Mouse (Mus musculus) testis, adult 2 months (tissue): ENCODE data around the gene Htr5b. TPM values are rescaled to one million over a fixed set of nuclear protein-coding genes. Genes with fewer than 3 reads are reported as not detected.

ENCODE experiments used
- H3K27ac ChIP-seq: fragments of 200-500 bp; 2 replicates; pipeline ENCODE4 v1.5.1; 2012; ENCODE audit warnings: low read depth, low read length; ENCODE audit not compliant: control insufficient read depth, insufficient read depth
- H3K27me3 ChIP-seq: fragments of 200-500 bp; 2 replicates; pipeline ENCODE4 v1.6.1; 2012; ENCODE audit warnings: mild to moderate bottlenecking, low read length, moderate library complexity; ENCODE audit not compliant: control insufficient read depth, insufficient read depth
- H3K36me3 ChIP-seq: fragments of 200-500 bp; 2 replicates; pipeline ENCODE4 v1.6.1; 2012; ENCODE audit warnings: mild to moderate bottlenecking, low read length; ENCODE audit not compliant: control insufficient read depth, insufficient read depth
- H3K4me1 ChIP-seq: fragments of 200-500 bp; 2 replicates; pipeline ENCODE4 v1.6.1; 2012; ENCODE audit warnings: low read length; ENCODE audit not compliant: control insufficient read depth, insufficient read depth
- H3K4me3 ChIP-seq: fragments of 200-500 bp; 2 replicates; pipeline ENCODE4 v1.5.1; 2012; ENCODE audit warnings: low read depth, mild to moderate bottlenecking, low read length, moderate library complexity, mixed read lengths; ENCODE audit not compliant: control insufficient read depth
- CTCF ChIP-seq: fragments of 200-500 bp; IDR thresholded peaks from 2 replicates; pipeline ENCODE4 v1.5.1; 2012; ENCODE audit warnings: low read depth, mild to moderate bottlenecking, inconsistent platforms, low read length, moderate library complexity; ENCODE audit not compliant: control insufficient read depth, insufficient read depth, insufficient replicate concordance
- POLR2A ChIP-seq: fragments of 200-500 bp; IDR thresholded peaks from 2 replicates; pipeline ENCODE4 v1.6.1; 2012; ENCODE audit warnings: low read depth, mild to moderate bottlenecking, inconsistent platforms, low read length, moderate library complexity; ENCODE audit not compliant: control insufficient read depth
- polyA plus RNA-seq: library from polyadenylated mRNA; depleted of rRNA; stranded (reverse); fragments of >200 nt; gene quantifications from 2 replicates; pipeline ENCODE4 v1.2.3, GENCODE M21; 2012

Htr5b gene
- polyA plus RNA-seq, 1 experiment, result 6.7 TPM

GRCm38 (mm10) chr1:121486803-121487202 is 41.5 kb downstream of the Htr5b start:
- no peaks in the 10 kb centered on the region; the same call in 1 of the 2 replicates for H3K36me3 ChIP-seq
- no peak overlapping the region for H3K27ac ChIP-seq
- peak overlapping the region; percentile 60 for H3K4me3 ChIP-seq
- no peaks in the 10 kb centered on the region for H3K4me1 ChIP-seq
- TF ChIP-seq POLR2A (peak; percentile 53; the same call in 1 of the 2 replicates), CTCF (no peak)
- H3K27me3 ChIP-seq, result no peaks in the 10 kb centered on the region

DNA sequence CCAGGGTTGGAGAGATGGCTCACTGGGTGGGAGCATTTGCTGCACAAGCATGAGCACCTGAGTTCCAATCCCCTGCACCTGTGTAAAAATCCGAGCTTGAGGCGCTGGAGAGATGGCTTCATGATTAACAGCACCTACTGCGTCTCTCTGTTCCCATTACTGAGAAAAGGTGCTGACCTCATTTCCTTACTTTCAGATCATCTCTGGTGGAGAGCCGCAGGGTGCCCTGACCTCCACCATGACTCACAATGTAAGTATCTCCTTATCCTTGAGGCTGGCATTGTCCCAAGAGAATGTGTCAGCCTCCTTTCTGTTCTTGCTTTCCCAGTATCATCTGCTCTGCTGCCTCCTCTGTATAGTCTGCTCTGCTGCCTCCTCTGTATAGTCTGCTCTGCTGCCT is 45.2 kb downstream of the Htr5b start:
- no peaks in the 10 kb centered on the region for H3K4me1 ChIP-seq
- no peak overlapping the region for H3K27ac ChIP-seq
- H3K36me3 ChIP-seq, result no peaks in the 10 kb centered on the region; the same call in 1 of the 2 replicates
- TF ChIP-seq CTCF (no peak), POLR2A (no peak)
- H3K27me3 ChIP-seq, result no peaks in the 10 kb centered on the region
- no peak overlapping the region for H3K4me3 ChIP-seq

GRCm38 (mm10) chr1:121479403-121479802 is 48.9 kb downstream of the Htr5b start:
- Histone ChIP-seq H3K36me3 (no peaks in the 10 kb centered on the region; the same call in 1 of the 2 replicates), H3K4me3 (no peak overlapping the region), H3K27ac (no peak overlapping the region), H3K4me1 (no peaks in the 10 kb centered on the region), H3K27me3 (no peaks in the 10 kb centered on the region)
- no peak for TF ChIP-seq CTCF
- TF ChIP-seq POLR2A, result no peak

GRCm38 (mm10) chr1:121478284-121478980 is 49.8 kb downstream of the Htr5b start:
- Histone ChIP-seq H3K36me3 (no peaks in the 10 kb centered on the region; the same call in 1 of the 2 replicates), H3K4me1 (no peaks in the 10 kb centered on the region), H3K27me3 (no peaks in the 10 kb centered on the region), H3K4me3 (no peak overlapping the region), H3K27ac (no peak overlapping the region)
- TF ChIP-seq CTCF, result no peak
- no peak for TF ChIP-seq POLR2A

DNA sequence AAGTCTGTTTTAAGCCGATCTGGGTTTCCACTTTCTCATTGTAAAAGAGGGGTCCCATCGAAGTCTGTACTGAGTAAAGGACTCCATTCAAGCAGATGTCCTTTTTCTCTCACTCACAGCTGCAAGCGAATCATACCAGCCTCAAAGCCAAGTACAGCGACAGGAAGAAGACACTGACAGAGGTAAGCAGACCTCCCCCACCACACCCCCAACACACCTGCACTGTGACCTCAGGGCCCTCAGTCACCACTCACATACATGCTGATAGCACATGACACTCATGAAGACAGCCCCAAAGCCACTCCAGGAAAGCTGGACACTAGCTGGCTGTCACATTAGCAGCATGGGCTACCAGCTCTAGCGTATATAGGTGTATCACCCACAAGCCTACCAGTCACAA is 50.5 kb downstream of the Htr5b start:
- H3K36me3 ChIP-seq, result no peaks in the 10 kb centered on the region; the same call in 1 of the 2 replicates
- no peak overlapping the region for H3K27ac ChIP-seq
- no peaks in the 10 kb centered on the region for H3K4me1 ChIP-seq
- H3K27me3 ChIP-seq, result no peaks in the 10 kb centered on the region
- TF ChIP-seq POLR2A (no peak), CTCF (no peak)
- H3K4me3 ChIP-seq, result no peak overlapping the region

- Histone ChIP-seq H3K4me3 (no peak overlapping the region), H3K27ac (no peak overlapping the region), H3K36me3 (no peaks in the 10 kb centered on the region), H3K4me1 (no peaks in the 10 kb centered on the region), H3K27me3 (no peaks in the 10 kb centered on the region)
- TF ChIP-seq CTCF (no peak), POLR2A (no peak)
Measured at GRCm38 (mm10) chr1:121471503-121471902, 56.8 kb downstream of the Htr5b start.

GRCm38 (mm10) chr1:121468271-121468670 is 60.0 kb downstream of the Htr5b start:
- H3K4me3 ChIP-seq, result no peak overlapping the region
- TF ChIP-seq CTCF, result no peak
- H3K36me3 ChIP-seq, result no peaks in the 10 kb centered on the region
- no peaks in the 10 kb centered on the region for H3K4me1 ChIP-seq
- no peaks in the 10 kb centered on the region for H3K27me3 ChIP-seq
- no peak overlapping the region for H3K27ac ChIP-seq

DNA sequence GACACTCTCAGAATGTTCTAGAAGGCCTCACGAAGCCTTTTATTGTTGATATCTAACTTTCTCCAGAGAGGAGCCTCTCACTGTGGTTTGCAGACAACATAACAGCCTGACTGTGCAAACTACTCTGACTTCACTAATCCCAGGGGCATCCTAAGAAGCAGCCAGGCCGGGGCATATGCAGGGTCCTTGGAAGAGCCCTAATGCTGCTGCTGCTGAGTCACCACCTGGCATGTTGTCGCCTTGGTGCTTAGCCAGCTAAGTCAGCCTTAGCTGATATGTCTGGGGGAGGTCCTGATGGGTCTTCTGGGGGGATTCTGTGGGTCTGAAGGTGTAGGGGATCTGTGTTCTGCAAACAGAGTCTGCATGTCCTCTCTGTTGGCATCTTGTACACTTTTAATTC is 62.0 kb downstream of the Htr5b start:
- H3K27me3 ChIP-seq, result no peaks in the 10 kb centered on the region
- H3K4me3 ChIP-seq, result no peak overlapping the region
- TF ChIP-seq POLR2A, result no peak

More for the DNA sequence above, 62.0 kb downstream of the Htr5b start:
- Histone ChIP-seq H3K27ac (no peak overlapping the region), H3K36me3 (no peaks in the 10 kb centered on the region), H3K4me1 (no peaks in the 10 kb centered on the region)
